Mouse (Mus musculus) bone marrow macrophage, adult 2 months (primary cell): ENCODE measurements around the gene M1ap.

Source experiments
- CTCF ChIP-seq: IDR thresholded peaks from 2 replicates; pipeline ENCODE4 v1.5.1; 2012; ENCODE audit warnings: low read depth, mild to moderate bottlenecking, low read length, moderate library complexity
- POLR2A ChIP-seq: IDR thresholded peaks from 2 replicates; pipeline ENCODE4 v1.6.1; 2012; ENCODE audit warnings: mild to moderate bottlenecking, low read depth, low read length, borderline replicate concordance

GRCm38 (mm10) chr6:82913336-82914247 is 33.1 kb upstream of the M1ap start:
- TF ChIP-seq CTCF (no peak), POLR2A (no peak)
